Mouse (Mus musculus) forebrain, postnatal 0 days (tissue): Measurements from ENCODE around the gene Armc12. TPM values are rescaled to one million over a fixed set of nuclear protein-coding genes. Genes with fewer than 3 reads are reported as not detected.

ENCODE experiments used
- ATAC-seq: fragments of 200-750 bp; cut with Nextera tagmentation; 2 replicates; pipeline ENCODE4 v1.8.0; 2017; ENCODE audit warnings: mild to moderate bottlenecking, moderate library complexity
- DNase-seq: peaks from one replicate; pipeline ENCODE4 v3.0.0-alpha.2; 2015
- H3K27ac ChIP-seq: fragments of 300-500 bp; sonication (generic); 2 replicates; pipeline ENCODE4 v1.5.1; 2014; ENCODE audit warnings: low read depth, mild to moderate bottlenecking, antibody characterized with exemption, low read length, moderate library complexity, mixed read lengths
- H3K27me3 ChIP-seq: fragments of 300-500 bp; sonication (generic); 2 replicates; pipeline ENCODE4 v1.6.1; 2014; ENCODE audit warnings: mild to moderate bottlenecking, low read length, mixed read lengths; ENCODE audit not compliant: insufficient read depth
- H3K36me3 ChIP-seq: fragments of 300-500 bp; sonication (generic); 2 replicates; pipeline ENCODE4 v1.6.1; 2014; ENCODE audit warnings: mild to moderate bottlenecking, moderate library complexity; ENCODE audit not compliant: insufficient read depth
- H3K4me1 ChIP-seq: fragments of 300-500 bp; sonication (generic); 2 replicates; pipeline ENCODE4 v1.6.1; 2014; ENCODE audit warnings: antibody characterized with exemption; ENCODE audit not compliant: insufficient read depth
- H3K4me2 ChIP-seq: fragments of 300-500 bp; sonication (generic); 2 replicates; pipeline ENCODE4 v1.6.1; 2014; ENCODE audit warnings: low read depth, mild to moderate bottlenecking, moderate library complexity
- H3K4me3 ChIP-seq: fragments of 300-500 bp; sonication (generic); 2 replicates; pipeline ENCODE4 v1.5.1; 2014; ENCODE audit warnings: low read depth, low read length, mixed read lengths
- H3K9ac ChIP-seq: fragments of 300-500 bp; sonication (generic); 2 replicates; pipeline ENCODE4 v1.6.1; 2014; ENCODE audit warnings: mild to moderate bottlenecking
- H3K9me3 ChIP-seq: fragments of 300-500 bp; sonication (generic); 2 replicates; pipeline ENCODE4 v1.6.1; 2016; ENCODE audit warnings: low read length
- CTCF ChIP-seq: sonication (generic); IDR thresholded peaks from 2 replicates; pipeline ENCODE4 v1.5.1; 2016; ENCODE audit warnings: antibody characterized with exemption, control low read depth, low read depth
- WGBS: fragments of 180-500 bp; shearing (Covaris S2); extraction: QIAGEN DNeasy Blood & Tissue Kit; methylation state at CpG from one replicate; pipeline ENCODE4 v1.1.7; 2014; 5-methylcytosine and 5-hydroxymethylcytosine counted together
- polyA plus RNA-seq: library from polyadenylated mRNA; unstranded; fragments of >200 nt; fragmentation: Nextera tagmentation; extraction: Ambion mirVana; gene quantifications from 2 replicates; pipeline ENCODE4 v1.2.1, GENCODE M21; 2015
- total RNA-seq: library from RNA; depleted of rRNA; stranded (reverse); fragments of >200 nt; gene quantifications from 2 replicates; pipeline ENCODE4 v1.2.3, GENCODE M21; 2014

The Armc12 gene
- total and polyA plus RNA-seq, 2 experiments from 2014 or later: not detected

DNA sequence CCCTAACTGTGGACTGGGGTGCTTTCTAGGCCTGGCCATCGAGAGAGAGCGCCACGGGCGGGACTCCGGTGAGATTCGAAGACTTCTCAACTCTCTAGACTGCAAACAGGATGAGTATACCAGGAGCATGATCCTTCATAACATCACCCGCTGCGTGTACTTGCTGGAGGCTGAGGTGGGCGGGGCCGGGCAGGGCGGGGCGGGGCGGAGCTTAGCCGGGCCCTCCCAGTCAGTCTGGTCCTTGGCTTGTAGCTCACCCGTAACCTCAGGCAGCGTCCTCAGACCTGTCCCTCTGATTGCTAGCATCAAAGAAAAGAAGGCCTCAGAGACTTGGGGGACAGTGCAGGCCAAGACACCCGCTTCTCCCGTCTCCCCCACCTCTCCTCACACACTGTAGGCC, 1.3 kb downstream of the Armc12 start:
- no peak for TF ChIP-seq CTCF
- H3K4me1 ChIP-seq: 0 out of 2 replicates have a peak, but pooled peaks cover 4% of the 10 kb centered on the region
- WGBS: 18% methylated on average over 18 of the region's 18 CpGs
- ATAC-seq (no peak), DNase-seq (no peak)
- no peaks in the 10 kb centered on the region for H3K36me3 ChIP-seq
- no peaks in the 10 kb centered on the region for H3K27me3 ChIP-seq
- no peak overlapping the region for H3K4me2 ChIP-seq
- no peak overlapping the region for H3K9ac ChIP-seq
- H3K9me3 ChIP-seq: no peaks in the 10 kb centered on the region
- no peak overlapping the region for H3K4me3 ChIP-seq
- H3K27ac ChIP-seq: no peak overlapping the region

DNA sequence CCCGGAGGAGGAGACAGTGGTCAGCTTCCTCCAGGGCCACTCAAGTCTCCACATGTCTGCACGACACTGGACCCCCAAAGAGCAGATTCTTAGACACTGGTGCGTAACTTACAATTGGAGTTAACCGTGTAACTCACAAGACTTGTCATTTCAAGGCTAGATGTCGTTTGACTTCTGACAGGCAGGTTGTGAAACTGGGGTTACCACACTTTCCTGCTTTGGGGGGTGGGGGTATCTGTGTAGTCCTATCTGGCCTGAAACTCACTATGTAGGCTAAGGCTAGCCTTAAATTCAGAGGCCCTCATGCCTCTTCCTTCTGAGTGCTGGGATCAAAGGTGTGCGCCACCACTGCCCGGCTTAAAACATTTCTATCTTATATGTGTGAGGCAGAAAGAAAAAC, 2.0 kb downstream of the Armc12 start:
- no peak for TF ChIP-seq CTCF
- Histone ChIP-seq H3K36me3 (no peaks in the 10 kb centered on the region), H3K27me3 (no peaks in the 10 kb centered on the region), H3K27ac (no peak overlapping the region), H3K9ac (no peak overlapping the region), H3K4me1 (0 out of 2 replicates have a peak, but pooled peaks cover 3% of the 10 kb centered on the region), H3K4me3 (no peak overlapping the region), H3K9me3 (no peaks in the 10 kb centered on the region), H3K4me2 (no peak overlapping the region)
- WGBS: 89% methylated on average over 7 of the region's 7 CpGs
- DNase-seq (no peak), ATAC-seq (no peak)

DNA sequence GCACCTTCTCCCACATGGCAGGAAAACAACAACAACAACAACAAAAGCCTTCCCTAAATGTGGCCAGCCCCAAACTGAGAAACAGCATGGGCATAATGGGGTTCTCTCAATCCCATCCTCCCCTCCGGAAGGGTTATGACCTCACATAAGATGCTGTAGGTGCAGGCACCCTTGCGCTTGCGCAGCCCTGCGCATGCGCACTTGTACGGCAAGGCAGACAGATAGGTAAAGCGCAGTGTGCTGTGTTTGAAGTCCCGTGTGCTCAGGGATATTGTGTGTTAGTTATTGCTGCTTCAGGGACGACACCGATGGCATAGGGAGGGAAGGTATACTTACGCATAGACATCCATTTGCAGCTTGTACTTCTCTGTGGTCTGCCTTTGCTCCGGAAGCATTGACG, 2.7 kb downstream of the Armc12 start:
- H3K36me3 ChIP-seq: no peaks in the 10 kb centered on the region
- no peak for DNase-seq
- H3K27ac ChIP-seq: no peak overlapping the region
- no peaks in the 10 kb centered on the region for H3K9me3 ChIP-seq
- no peak overlapping the region for H3K4me2 ChIP-seq
- no peak overlapping the region for H3K9ac ChIP-seq
- no peaks in the 10 kb centered on the region for H3K27me3 ChIP-seq
- H3K4me1 ChIP-seq: no peaks in the 10 kb centered on the region
- no peak for TF ChIP-seq CTCF
- H3K4me3 ChIP-seq: no peak overlapping the region
- ATAC-seq: no peak
- WGBS: 95% methylated on average over 13 of the region's 13 CpGs

DNA sequence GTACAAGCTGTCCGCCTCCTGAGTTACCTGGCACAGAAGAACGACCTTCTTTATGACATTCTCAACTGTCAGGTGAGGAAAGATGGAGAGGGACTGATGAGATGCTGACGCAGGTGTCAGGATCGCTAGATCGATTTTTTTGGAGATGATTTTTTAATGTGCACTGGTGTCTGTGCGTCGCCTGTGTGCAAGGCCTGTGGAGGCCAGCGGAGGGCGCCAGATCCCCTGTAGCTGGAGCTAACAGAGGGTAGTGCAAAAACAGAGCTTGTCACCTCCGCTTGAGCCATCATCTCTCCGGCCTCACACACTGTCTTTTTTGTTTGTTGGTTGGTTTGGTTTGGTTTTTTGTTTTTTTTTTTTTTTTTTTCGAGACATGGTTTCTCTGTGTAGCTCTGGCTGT, 7.3 kb downstream of the Armc12 start:
- Histone ChIP-seq H3K9me3 (peaks cover 3% of the 10 kb centered on the region; the same call in 1 of the 2 replicates), H3K27ac (no peak overlapping the region), H3K27me3 (no peaks in the 10 kb centered on the region), H3K4me3 (no peak overlapping the region), H3K36me3 (no peaks in the 10 kb centered on the region), H3K9ac (no peak overlapping the region), H3K4me1 (no peaks in the 10 kb centered on the region), H3K4me2 (no peak overlapping the region)
- WGBS: 53% methylated on average over 12 of the region's 12 CpGs
- no peak for DNase-seq
- no peak for TF ChIP-seq CTCF
- no peak for ATAC-seq

DNA sequence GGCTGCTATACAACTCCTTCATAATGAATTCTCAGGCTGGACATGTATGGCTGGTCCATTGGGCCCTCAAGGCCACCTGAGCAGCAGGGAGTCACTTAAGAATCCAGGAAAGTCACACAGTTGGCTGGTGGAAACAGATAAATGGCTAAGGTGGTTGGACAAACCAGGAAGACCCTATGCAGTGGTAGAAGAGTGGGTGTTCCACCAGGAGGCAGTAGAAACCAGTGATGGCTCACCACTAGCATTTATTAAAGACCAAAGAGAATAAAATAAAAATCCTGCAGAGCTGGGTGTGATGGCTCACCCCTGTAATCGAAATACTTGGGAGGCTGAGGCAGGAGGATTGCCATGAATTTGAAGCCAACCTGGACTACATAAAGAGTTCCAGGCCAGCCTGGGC, 16.3 kb downstream of the Armc12 start:
- H3K4me2 ChIP-seq: no peak overlapping the region
- DNase-seq (no peak), ATAC-seq (no peak)
- H3K9ac ChIP-seq: no peak overlapping the region
- H3K27me3 ChIP-seq: no peaks in the 10 kb centered on the region
- no peaks in the 10 kb centered on the region for H3K4me1 ChIP-seq
- H3K9me3 ChIP-seq: no peaks in the 10 kb centered on the region
- H3K27ac ChIP-seq: no peak overlapping the region
- TF ChIP-seq CTCF: no peak
- 80% methylated on average over 1 of the region's 1 CpGs for WGBS
- H3K4me3 ChIP-seq: no peak overlapping the region
- H3K36me3 ChIP-seq: no peaks in the 10 kb centered on the region

DNA sequence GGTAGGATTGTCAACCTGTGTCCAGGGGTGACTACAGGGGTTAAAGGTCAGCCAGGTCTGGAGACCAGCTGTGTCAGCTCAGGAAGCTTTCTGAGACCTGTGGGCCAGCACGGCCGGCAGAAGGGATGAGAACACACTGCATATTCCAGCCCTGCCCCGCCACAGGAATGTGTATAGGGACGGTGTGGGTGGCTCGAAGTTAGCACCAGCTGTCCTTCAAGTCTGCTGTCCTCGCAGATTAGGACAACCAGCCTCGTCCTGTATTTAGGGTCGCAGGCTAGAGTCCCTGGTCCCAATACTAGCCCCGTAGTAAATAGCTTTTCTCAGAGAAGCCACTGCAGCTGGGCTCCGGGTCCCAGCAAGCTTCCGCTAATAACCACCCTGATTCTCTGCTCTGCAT, 17.9 kb downstream of the Armc12 start:
- Histone ChIP-seq H3K4me1 (no peaks in the 10 kb centered on the region), H3K27ac (no peak overlapping the region), H3K4me2 (no peak overlapping the region), H3K36me3 (no peaks in the 10 kb centered on the region), H3K4me3 (no peak overlapping the region), H3K9ac (no peak overlapping the region), H3K27me3 (no peaks in the 10 kb centered on the region), H3K9me3 (no peaks in the 10 kb centered on the region)
- ATAC-seq (no peak), DNase-seq (no peak)
- 78% methylated on average over 11 of the region's 11 CpGs for WGBS
- TF ChIP-seq CTCF: no peak

DNA sequence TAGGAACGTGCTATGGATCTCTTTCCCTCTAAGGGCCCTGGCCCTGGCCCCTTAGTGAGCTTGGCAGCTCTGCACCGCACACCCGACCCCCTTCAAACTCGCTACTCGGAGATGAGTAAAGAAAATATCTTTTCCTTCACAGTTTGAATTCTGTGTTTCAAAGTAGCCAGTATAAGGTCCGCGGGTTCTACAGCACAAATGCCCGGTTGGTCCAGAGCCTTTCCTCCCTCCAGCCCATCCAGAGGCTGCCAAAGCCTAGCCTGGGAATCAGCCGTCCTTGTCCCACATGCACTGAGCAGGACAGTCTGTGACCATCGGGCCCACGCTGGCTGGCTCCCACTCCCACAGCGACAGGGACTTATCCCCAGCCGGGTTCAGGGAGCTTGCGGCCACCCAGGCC, 18.5 kb downstream of the Armc12 start, which contains the start of gene Clpsl2:
Gene Clpsl2, plus strand, starts transcription at position 301 of the 400 bp plus-strand sequence.
- ATAC-seq: no peak
- H3K4me3 ChIP-seq: no peak within 1 kb of the TSS
- no peak within 1 kb of the TSS for H3K27ac ChIP-seq
- 76% methylated on average over 14 of the region's 14 CpGs for WGBS
- no peaks in the 10 kb centered on the region for H3K36me3 ChIP-seq
- H3K27me3 ChIP-seq: no peaks in the 10 kb centered on the region
- H3K4me2 ChIP-seq: no peak within 1 kb of the TSS
- no peak for TF ChIP-seq CTCF
- no peaks in the 10 kb centered on the region for H3K9me3 ChIP-seq
- H3K4me1 ChIP-seq: no peaks in the 10 kb centered on the region
- H3K9ac ChIP-seq: no peak within 1 kb of the TSS
- no peak for DNase-seq
